Mouse (Mus musculus) C2C12 (cell line): ENCODE measurements around the gene Zfp821.
"Not testable (repeated sequence)": the region's sequence is repeated elsewhere in the genome, so short reads cannot be mapped to it uniquely, and the experiment has no call there.

Experiments
- CTCF ChIP-seq: IDR thresholded peaks from one replicate; pipeline ENCODE4 v1.5.1; 2011; ENCODE audit not compliant: control insufficient read depth, insufficient read depth, insufficient read length
- MYOD1 ChIP-seq: IDR thresholded peaks from one replicate; pipeline ENCODE4 v1.6.1; 2011; ENCODE audit warnings: low read depth; ENCODE audit not compliant: control insufficient read depth, insufficient read length
- USF1 ChIP-seq: IDR thresholded peaks from one replicate; pipeline ENCODE4 v1.6.1; 2011; ENCODE audit warnings: low read depth, mild to moderate bottlenecking, control low read depth, moderate library complexity

- TF ChIP-seq CTCF, USF1, MYOD1: not testable (repeated sequence)
Observed at GRCm38 (mm10) chr8:109755554-109755953, 50.2 kb downstream of the Zfp821 start.
